Mouse (Mus musculus): ENCODE results near the gene Cd81. TPM values are rescaled to one million over a fixed set of nuclear protein-coding genes. Genes with fewer than 3 reads are reported as not detected.

Gene Cd81
- polyA plus RNA-seq (2015; fragmentation: Illumina TruSeq; extraction: RNeasy Lipid Tissue Mini Kit (QIAGEN cat#74804); ENCODE audit: insufficient read depth, low read depth, low replicate concordance), result 99.4 TPM

GRCm38 (mm10) chr7:143052626-143053007 is at the start of gene Cd81:
Cd81 (plus strand) TSS chr7:143052739.

GRCm38 (mm10) chr7:143004727-143005343 is 47.7 kb upstream of the Cd81 start, which contains the start of gene Tspan32:
Tspan32 (plus strand) TSS chr7:143005046.

DNA sequence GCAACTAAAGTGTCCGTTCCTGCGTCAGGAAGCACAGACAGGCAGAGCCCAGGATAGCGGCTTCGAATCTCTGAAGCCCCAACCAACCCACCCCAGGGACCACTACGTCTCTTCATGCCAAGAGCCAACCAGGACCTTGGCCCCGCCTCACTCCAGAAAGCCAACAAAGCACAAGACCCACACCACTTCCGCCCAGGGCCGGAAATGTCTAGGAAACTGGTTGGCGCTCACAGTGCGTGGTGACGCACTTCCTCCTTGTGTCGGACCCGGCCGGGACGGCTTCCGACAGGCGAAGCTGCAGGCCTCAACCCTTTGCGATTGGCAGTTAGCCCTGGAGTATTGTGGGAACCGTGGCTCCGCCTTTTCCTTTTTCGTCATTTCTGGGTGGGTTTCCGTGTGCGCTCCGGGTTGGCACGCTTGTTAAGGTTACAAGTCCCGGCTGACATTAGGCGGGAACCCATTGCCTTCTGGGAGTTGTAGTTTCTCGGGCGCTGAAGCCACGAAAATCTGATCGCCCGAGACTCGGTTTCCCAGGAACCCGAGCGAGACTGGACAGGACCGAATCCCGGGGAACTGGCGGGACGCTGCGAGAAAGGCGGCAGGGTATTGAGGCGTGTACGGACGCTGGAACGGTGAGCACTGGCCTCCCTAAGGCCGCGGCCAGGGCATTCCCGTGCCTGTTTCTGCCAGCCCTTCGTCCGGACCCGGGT is 16.5 kb downstream of the Cd81 start, which contains the start of gene Tssc4:
Gene Tssc4 (plus strand): TSS at position 368 of the 710 bp plus-strand sequence.

DNA sequence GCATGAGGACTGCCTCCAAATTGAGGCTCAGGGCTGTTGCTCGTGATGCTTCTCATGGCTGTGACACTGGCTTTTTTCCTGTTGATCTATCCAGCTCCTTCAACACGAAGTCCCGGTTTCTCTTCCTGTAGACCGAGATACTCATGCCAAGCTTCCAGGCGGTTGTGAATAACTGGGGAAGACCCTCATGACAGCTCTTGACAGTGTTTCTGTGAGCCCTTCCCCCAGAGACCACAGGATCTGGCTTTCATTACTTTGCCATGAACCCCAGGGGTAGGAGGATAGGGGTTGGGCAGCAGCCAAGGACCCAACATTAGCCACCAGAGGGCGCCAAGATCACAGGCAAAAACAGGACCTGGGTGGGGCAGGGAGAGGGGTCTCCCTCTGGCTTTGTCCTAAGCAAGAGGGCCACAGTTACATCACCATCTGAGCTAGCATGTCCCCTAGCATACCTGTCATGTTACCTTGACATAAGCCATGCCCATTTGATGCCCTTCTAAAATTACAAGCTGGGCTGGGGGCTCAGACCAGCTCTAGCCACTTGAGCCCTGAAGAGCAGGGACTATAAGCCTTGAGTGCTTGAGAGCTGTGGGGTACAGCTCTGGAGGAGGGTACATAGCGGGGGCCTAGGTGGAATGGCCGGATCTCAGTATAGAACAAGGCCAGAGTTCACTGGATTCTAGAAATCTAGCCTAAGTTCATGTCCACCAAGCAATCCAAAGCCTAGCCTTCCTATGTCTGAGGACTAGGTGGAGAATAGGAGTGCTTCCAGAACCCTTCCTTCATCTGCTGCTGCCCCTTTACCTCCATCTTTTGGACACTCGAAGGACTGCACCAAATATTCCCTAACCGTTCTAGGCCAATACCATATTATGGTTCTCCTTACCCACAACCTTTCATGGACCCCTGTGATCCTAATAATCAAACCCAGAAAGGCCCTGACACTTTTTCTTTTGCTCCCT is 42.3 kb downstream of the Cd81 start, which contains the start of gene Trpm5:
Gene Trpm5 (minus strand): TSS at position 51 of the 962 bp plus-strand sequence.

GRCm38 (mm10) chr7:143106062-143106461 is 53.5 kb downstream of the Cd81 start, which contains the start of gene Kcnq1:
Kcnq1 (plus strand) TSS chr7:143106362.

Other genes with a start within 250 kb of the Cd81 start
- gene Th, start 121.6 kb upstream of the Cd81 start, polyA plus RNA-seq (2015; fragmentation: Illumina TruSeq; extraction: RNeasy Lipid Tissue Mini Kit (QIAGEN cat#74804); ENCODE audit: insufficient read depth, low read depth, low replicate concordance), result 2.3 TPM
- not detected for gene Ascl2, start 83.5 kb upstream of the Cd81 start, polyA plus RNA-seq (2015; fragmentation: Illumina TruSeq; extraction: RNeasy Lipid Tissue Mini Kit (QIAGEN cat#74804); ENCODE audit: insufficient read depth, low read depth, low replicate concordance)
- not detected for gene Tspan32, start 47.7 kb upstream of the Cd81 start, polyA plus RNA-seq (2015; fragmentation: Illumina TruSeq; extraction: RNeasy Lipid Tissue Mini Kit (QIAGEN cat#74804); ENCODE audit: insufficient read depth, low read depth, low replicate concordance)
- gene Tssc4, start 16.5 kb downstream of the Cd81 start, polyA plus RNA-seq (2015; fragmentation: Illumina TruSeq; extraction: RNeasy Lipid Tissue Mini Kit (QIAGEN cat#74804); ENCODE audit: insufficient read depth, low read depth, low replicate concordance), result 17.8 TPM
- gene Trpm5, start 41.9 kb downstream of the Cd81 start, polyA plus RNA-seq (2015; fragmentation: Illumina TruSeq; extraction: RNeasy Lipid Tissue Mini Kit (QIAGEN cat#74804); ENCODE audit: insufficient read depth, low read depth, low replicate concordance), result 8.0 TPM
- 6.7 TPM for gene Kcnq1, start 53.6 kb downstream of the Cd81 start, polyA plus RNA-seq (2015; fragmentation: Illumina TruSeq; extraction: RNeasy Lipid Tissue Mini Kit (QIAGEN cat#74804); ENCODE audit: insufficient read depth, low read depth, low replicate concordance)

All from pancreas, adult 10 weeks (tissue).